Mouse (Mus musculus): ENCODE data around the gene Ccdc12.
"Not testable (repeated sequence)": the region's sequence is repeated elsewhere in the genome, so short reads cannot be mapped to it uniquely, and the experiment has no call there.

Ccdc12 gene

DNA sequence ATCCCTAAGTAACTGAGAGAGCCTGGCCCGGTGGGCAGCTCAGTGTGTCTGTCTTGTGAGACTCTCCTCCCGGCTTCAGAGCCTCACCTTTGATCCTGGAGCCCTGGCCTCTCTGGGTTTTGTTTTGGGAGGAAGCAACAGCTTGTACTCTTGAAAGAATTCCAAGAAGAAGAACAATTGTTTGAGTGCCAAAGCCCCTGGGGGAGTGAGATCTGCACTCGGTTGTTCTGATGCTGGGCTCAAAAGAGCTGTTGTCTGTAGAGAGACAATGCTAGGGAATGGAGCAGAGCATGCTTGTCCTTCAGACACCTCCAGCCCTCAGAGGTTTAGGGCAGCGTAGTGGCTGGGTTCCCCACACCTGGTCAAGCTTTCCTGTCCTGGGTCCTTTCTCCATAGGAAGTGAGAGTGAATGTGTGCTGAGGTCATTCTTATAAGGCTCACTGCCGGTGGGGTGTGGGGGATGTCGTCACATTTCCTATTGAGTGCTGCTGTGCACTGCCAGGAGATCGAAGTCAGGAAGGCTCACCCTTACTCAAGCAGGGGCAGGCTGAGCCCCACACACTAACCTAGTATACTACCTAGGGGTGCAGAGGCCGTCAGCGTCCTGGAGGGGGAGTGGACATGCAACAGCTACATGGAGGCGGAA lies 16.9 kb downstream of the Ccdc12 start:
- DNase-seq (ENCODE audit: low spot score): no peak

DNA sequence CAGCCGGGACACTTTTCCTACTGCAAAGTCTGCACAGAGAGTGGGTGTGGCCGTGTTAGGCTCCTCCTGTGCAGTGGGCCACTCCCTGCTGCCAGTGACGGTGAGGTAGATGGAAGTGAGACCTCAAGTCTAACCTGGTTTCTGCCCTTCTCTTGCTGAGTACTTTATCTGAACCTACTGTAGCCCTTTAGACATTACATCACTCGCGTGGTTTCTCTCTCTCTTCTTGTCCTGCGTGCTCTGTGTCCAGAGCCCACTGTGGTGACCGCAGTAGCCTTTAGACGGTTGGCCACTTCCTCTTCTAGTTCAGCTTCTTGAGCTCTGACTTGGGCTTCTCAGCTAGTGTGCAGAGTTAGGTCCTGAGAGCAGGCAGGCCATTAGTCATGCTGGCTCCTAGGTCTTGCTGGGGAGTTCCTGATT lies 20.2 kb downstream of the Ccdc12 start:
- DNase-seq (ENCODE audit: low spot score): no peak

DNA sequence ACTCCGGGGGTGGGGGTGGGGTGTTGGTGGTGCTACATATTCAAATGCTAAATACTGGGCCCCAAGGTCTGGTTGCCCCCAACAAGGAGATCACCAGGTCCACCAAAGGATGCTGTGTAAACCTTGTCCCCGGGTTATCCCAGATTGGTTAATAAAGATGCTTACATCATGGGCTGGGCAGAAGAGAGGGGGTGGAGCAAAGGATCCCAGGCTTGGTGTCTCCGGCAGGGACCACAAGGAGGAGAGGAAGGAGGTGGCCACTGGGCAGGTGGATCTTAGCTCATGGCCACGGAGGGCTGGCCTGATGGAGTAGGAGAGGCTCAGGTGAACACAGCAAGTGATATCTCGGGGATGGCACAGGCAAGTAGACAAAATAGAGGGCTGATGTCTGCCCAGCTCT lies 22.6 kb downstream of the Ccdc12 start:
- no peak for DNase-seq (ENCODE audit: low spot score)

DNA sequence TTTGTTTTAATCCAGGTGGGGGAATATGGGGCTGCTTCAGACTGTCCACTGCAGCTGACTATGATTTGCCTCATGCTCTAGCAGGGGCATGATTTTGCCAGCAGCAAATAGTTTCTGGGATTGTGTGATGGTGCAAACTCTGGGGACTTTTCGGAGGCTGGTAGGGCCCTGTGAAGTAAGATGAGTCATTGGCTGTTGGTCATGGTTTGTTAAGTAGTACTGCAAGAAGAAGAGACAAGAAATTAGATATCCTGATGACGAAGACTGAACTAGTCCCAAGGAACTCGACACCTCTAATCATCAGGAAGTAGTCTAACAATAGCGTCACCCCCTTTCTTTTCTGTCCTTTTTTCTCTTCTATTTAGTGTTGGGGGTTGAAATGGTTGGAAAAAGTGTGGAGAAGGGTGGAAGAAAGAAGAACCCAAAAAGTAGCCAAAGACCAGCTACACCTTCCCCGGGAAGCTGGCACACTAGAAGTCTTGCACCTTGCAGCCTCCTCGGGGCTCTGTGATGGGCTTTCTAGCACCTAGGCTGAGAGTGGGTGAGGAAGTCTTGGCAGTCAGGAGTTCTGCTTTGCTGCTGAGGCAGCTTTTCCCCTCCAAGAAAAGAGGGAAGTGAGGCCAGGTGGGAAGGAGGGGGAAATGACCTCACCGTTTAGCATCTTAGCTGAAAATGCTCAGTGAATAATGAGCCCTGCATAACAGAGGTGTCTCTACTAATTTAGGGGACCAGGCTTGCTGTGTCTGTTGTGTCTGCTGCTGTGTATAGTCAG lies 24.6 kb downstream of the Ccdc12 start:
- no peak for DNase-seq (ENCODE audit: low spot score)

- DNase-seq (ENCODE audit: low spot score): peak; percentile 62
These were observed 25.5 kb downstream of the Ccdc12 start for GRCm38 (mm10) chr9:110681817-110682216.

GRCm38 (mm10) chr9:110682255-110682654 lies 26.0 kb downstream of the Ccdc12 start:
- DNase-seq (ENCODE audit: low spot score): peak; percentile 21

DNA sequence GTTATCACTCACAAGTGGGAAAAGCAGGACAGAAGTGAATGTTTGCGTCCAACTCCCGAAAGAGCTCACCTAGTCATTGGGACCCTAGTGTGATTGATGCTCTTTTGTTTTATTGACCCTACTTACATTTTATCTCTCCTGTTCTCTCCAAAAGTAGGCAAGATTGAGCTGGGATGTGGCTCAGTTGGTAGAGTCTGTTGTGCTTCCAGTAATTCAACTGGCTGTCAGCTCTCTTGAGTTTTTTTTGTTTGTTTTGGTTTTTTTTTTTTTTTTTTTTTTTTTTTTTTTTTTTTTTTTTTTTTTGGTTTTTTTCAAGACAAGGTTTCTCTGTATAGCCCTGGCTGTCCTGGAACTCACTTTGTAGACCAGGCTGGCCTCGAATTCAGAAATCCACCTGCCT lies 26.4 kb downstream of the Ccdc12 start:
- not testable (repeated sequence) for DNase-seq (ENCODE audit: low spot score)

DNA sequence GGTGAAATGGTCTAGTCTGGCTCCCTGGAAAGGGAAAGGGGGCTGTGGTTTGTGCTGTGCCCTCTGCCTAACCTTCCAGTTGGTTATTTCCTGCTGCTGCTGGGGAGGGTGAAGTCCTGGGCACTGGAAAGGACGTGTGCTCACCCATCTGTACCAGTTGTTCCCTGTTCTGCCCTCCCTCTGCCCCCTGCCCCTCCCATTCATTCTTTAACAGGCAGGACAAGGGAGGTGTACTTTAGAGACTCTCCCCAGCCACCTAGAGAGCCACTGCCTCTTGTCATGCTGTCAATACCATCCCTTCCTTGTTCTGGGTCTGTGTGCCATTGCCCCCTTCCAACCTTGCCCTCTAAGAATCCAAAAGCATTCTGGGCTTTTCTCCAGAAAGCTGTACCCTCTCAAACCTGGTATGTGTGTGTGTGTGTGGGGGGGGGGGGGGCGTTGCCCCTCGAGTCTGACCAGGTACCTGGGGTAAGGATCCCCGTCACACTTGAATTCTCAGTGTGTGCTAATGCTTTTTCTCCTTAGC lies 27.3 kb downstream of the Ccdc12 start:
- peak; percentile 29 for DNase-seq (ENCODE audit: low spot score)

DNA sequence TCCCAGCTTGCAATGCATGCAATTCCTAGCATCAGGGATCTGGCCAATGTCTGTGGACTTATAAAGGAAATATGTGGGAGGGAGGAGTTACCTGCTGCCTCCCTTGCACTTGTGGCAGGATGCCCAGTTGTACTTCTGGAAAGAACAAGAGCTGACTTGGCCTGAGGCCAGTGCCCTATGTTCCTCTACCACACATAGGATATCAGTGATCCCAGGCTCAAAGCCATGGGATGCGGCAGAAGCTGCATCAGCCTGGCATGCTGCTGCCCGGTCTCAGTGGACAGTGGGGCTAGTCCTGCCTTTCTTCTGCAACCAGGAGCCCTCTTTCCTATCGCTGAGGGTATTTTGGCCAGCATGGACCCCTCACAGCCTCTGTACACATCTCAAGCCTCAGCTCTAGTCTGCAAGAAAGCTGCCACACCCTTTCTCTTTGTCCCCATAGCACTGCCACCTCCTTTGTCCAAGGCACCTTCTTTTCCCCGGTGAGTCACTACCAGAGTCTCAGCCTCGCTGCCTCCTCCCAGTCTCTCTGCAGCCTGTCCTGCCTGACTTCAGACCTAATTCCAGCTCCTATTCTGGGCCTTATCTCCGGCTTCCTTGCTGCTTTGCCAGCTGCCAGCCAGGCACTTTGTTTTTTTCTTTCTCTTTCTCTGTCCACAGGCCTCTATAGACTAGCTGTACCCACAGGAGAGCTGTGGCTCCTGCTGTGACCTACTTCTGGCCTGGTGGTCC lies 28.0 kb downstream of the Ccdc12 start:
- DNase-seq (ENCODE audit: low spot score): peak; percentile 91

DNA sequence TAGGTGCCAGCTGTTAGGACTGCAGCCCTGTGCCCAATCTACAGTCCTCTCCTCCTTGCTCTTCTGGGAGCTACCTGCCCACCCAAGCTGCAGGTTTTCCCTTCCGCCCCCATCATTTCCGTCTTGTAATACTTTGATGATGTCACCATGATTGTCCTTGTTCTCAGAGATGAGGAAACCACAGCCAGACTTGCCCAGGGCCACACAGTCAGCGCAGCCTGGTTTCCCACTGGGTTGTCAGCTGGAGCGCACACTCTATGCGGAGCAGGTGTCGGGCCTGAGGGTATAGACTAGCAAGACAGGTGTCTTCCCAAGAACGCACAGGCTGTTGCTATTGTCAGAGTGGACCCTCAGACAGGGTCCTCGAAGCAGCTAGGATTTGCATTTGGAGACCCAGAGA lies 28.9 kb downstream of the Ccdc12 start:
- peak; percentile 18 for DNase-seq (ENCODE audit: low spot score)

GRCm38 (mm10) chr9:110685591-110685990 lies 29.3 kb downstream of the Ccdc12 start:
- DNase-seq (ENCODE audit: low spot score): peak; percentile 60

DNA sequence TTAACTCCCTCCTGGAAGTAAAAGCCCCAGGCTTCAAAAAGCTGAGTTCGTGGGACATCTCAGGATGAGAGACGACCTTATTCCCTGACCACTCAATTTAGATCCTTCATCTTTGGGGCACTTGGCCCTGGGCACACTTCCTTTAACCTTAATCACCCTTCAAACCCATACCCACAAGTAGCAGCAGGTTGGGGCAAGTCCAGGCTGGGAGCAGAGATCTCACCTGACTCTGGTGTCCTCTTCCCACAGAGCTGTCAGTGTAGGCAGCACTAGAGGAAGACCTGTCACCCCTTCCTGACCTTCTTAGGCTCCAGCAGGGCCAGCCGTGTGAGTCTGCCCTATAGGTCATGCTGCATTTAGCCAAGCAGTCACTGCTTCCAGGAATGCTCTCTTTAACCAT lies 30.2 kb downstream of the Ccdc12 start:
- DNase-seq (ENCODE audit: low spot score): no peak

DNA sequence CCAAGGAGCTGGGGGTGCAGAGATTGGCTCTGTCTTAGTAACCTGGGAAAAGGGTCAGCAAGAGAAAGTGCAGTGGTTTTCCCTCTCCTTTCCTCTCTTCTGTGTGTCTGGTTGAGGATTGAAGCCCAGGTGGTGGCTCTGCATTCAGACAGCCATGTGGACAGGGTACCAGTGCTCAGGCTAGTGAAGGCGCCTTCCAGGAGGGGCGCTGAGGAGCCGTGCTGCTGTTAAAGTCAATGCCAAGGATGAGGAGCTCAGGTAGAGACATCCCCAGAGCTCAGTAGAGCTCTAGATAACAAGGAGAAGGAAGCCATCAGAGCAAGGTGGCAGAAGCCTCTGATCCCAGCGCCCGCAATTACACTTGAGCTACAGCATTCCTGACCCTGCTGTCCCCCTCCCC lies 30.8 kb downstream of the Ccdc12 start:
- DNase-seq (ENCODE audit: low spot score): no peak

DNA sequence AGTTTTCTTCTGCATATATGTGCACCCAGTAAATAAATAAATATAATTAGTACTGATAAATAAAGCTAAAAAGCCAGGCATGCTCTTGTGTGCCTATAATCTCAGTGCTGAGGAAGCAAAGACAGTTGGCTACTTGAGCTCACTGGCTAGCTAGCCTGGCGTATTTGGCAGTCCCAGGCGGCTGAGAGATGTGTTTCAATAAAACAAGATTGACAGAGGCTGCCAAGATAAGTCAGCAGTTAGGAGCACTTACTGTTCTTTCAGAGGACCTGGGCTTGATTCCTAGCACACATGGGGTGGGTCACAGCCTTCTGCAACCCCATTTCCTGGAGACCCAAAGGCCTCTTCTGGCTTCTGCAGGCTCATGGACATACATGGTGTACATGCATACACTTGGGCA lies 31.5 kb downstream of the Ccdc12 start:
- DNase-seq (ENCODE audit: low spot score): no peak

DNA sequence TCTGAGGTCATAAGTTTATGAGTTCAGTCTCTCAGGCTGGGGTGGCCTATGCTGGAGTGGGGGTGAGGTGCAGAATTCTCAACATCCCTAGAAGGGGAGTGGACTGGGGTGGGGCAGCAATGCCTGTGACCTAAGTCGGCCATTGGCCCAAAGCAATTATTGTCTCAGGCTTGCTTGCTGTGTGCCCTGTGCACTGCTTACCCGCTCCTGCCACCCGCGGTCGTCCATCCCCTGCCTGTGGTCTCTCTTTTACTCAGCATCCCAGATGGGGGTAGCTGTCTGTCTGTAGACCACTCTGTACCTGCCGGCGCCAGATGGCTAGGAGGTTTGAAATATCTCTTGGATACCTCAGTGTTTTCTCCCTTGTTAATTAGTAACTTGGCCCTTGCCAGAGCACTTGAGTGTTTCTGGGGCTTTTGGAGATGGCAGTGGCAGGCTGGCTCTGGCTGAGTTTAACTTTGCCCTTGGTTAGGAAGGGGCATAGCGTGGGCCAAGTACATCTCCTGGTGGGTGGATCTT lies 33.0 kb downstream of the Ccdc12 start:
- no peak for DNase-seq (ENCODE audit: low spot score)

DNA sequence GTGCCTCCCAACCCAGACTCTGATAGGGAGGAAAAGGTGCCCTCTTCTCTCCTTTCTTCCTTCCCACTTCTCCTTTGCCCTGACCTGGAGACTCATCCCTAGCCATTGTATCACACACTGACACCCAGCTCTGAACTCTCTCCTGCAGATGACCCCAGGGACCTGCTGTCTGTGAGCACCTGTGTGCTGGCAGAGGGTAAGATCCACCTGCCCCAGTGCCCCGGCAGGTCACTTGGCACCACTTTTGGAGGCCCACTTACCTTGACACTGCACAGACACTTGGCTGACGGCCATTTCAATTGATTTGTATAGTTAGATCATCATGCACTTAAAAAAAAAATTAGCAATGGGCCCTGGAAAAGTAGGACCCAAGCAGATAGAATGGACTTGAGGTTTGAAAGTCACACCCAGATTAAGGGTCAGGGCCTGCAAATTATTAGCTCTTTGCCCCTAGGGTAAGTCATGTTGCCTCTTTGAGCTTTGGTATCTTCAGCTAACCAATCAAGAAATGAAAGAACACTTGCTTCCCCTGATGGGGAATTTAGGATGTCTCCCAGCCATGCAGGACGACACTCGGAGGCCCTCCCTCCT lies 39.0 kb downstream of the Ccdc12 start:
- no peak for DNase-seq (ENCODE audit: low spot score)

DNA sequence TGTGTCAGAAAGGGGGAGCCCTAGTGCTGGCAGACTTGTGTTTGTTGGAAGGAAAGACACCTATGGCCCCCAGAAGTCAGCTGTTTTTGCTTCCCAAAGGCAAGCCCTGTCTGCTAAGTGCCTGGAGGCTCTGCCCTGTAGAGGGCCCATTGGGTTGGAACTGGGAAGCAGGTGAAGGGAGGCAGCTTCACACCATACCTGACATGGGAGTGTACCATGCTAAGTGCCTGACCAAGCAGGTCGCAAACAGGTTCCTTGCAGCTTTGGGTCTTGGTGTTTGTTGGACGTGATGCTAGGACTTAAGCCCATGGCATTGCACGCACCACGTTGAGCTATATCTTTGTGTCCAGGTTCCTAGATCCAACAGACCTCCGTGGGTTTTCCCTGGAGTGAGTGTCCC lies 40.1 kb downstream of the Ccdc12 start:
- no peak for DNase-seq (ENCODE audit: low spot score)

DNA sequence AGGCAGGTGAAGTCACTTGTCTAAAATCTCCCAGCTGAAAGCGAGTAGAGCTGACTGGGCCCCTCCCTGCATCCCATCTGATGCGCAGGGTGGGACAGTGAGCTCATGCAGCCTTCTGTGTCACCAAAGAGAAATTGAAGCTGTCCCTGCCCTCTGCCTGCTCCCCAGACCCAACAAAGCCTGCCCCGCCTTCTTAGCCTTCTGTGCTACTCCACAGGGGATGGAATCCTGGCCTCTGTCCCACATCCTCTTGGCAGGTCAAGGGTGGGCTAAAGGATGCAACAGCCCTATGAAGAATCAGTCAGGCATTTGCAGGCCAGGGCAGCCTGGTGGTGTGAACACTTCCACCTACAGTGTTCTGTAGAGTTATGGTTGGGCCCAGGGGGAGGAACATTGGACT lies 41.2 kb downstream of the Ccdc12 start:
- peak; percentile 26 for DNase-seq (ENCODE audit: low spot score)

GRCm38 (mm10) chr9:110699574-110699973 lies 43.3 kb downstream of the Ccdc12 start:
- no peak for DNase-seq (ENCODE audit: low spot score)

GRCm38 (mm10) chr9:110701114-110702032 lies 45.1 kb downstream of the Ccdc12 start:
- no peak for DNase-seq (ENCODE audit: low spot score)

- no peak for DNase-seq (ENCODE audit: low spot score)
These were observed 46.5 kb downstream of the Ccdc12 start for GRCm38 (mm10) chr9:110702848-110703247.

All from MN1 (cell line).